Mouse (Mus musculus): ENCODE results near the gene Gng12. TPM values are rescaled to one million over a fixed set of nuclear protein-coding genes. Genes with fewer than 3 reads are reported as not detected.
"Not testable (repeated sequence)": the region's sequence is repeated elsewhere in the genome, so short reads cannot be mapped to it uniquely, and the experiment has no call there.

Gng12 gene
- polyA plus RNA-seq, 1 experiment from 2014 or later: 29.1 TPM

- H3K4me3 ChIP-seq (replicated peaks; ENCODE audit: low read length); H3K4me1 ChIP-seq (replicated peaks; ENCODE audit: control insufficient read depth, insufficient read depth, low read length); H3K9me3 ChIP-seq (ENCODE audit: control insufficient read depth, low read length); H3K4me2 ChIP-seq (ENCODE audit: low read length); H3K27me3 ChIP-seq (replicated peaks; ENCODE audit: control insufficient read depth, insufficient read depth, low read length); H3K27ac ChIP-seq (ENCODE audit: low read length); H3K9ac ChIP-seq (replicated peaks; ENCODE audit: low read depth, low read length); H3K36me3 ChIP-seq (ENCODE audit: control insufficient read depth, insufficient read depth): not testable (repeated sequence)
- 76% methylated on average over 7 of the region's 7 CpGs for WGBS
- peak; percentile 33; the same call in 1 of the 2 replicates for ATAC-seq
Observed at GRCm38 (mm10) chr6:67019001-67019400, 122.8 kb downstream of the Gng12 start.

- WGBS: 82% methylated on average over 5 of the region's 5 CpGs
Observed at GRCm38 (mm10) chr6:67021308-67021707, 125.1 kb downstream of the Gng12 start.

GRCm38 (mm10) chr6:67023729-67024128 lies 127.5 kb downstream of the Gng12 start:
- no peak overlapping the region for H3K4me3 ChIP-seq (replicated peaks; ENCODE audit: low read length)
- H3K9me3 ChIP-seq (ENCODE audit: control insufficient read depth, low read length): no peaks in the 10 kb centered on the region
- 83% methylated on average over 4 of the region's 4 CpGs for WGBS
- no peak overlapping the region for H3K9ac ChIP-seq (replicated peaks; ENCODE audit: low read depth, low read length)
- H3K27ac ChIP-seq (ENCODE audit: low read length): no peak overlapping the region
- no peak overlapping the region for H3K4me2 ChIP-seq (ENCODE audit: low read length)
- no peak for ATAC-seq
- no peaks in the 10 kb centered on the region for H3K4me1 ChIP-seq (replicated peaks; ENCODE audit: control insufficient read depth, insufficient read depth, low read length)
- H3K36me3 ChIP-seq (ENCODE audit: control insufficient read depth, insufficient read depth): no peaks in the 10 kb centered on the region
- H3K27me3 ChIP-seq (replicated peaks; ENCODE audit: control insufficient read depth, insufficient read depth, low read length): no peaks in the 10 kb centered on the region

More at GRCm38 (mm10) chr6:67021308-67021707, 125.1 kb downstream of the Gng12 start:
- no peak for ATAC-seq
- no peaks in the 10 kb centered on the region for H3K9me3 ChIP-seq (ENCODE audit: control insufficient read depth, low read length)
- H3K4me1 ChIP-seq (replicated peaks; ENCODE audit: control insufficient read depth, insufficient read depth, low read length): no peaks in the 10 kb centered on the region
- no peaks in the 10 kb centered on the region for H3K27me3 ChIP-seq (replicated peaks; ENCODE audit: control insufficient read depth, insufficient read depth, low read length)
- H3K27ac ChIP-seq (ENCODE audit: low read length): no peak overlapping the region
- no peak overlapping the region for H3K4me2 ChIP-seq (ENCODE audit: low read length)
- no peak overlapping the region for H3K4me3 ChIP-seq (replicated peaks; ENCODE audit: low read length)
- H3K36me3 ChIP-seq (ENCODE audit: control insufficient read depth, insufficient read depth): no peaks in the 10 kb centered on the region
- H3K9ac ChIP-seq (replicated peaks; ENCODE audit: low read depth, low read length): no peak overlapping the region

- H3K27ac ChIP-seq (ENCODE audit: low read length): no peak overlapping the region
- no peaks in the 10 kb centered on the region for H3K9me3 ChIP-seq (ENCODE audit: control insufficient read depth, low read length)
- no peaks in the 10 kb centered on the region for H3K27me3 ChIP-seq (replicated peaks; ENCODE audit: control insufficient read depth, insufficient read depth, low read length)
- no peak for ATAC-seq
- H3K9ac ChIP-seq (replicated peaks; ENCODE audit: low read depth, low read length): no peak overlapping the region
- H3K4me3 ChIP-seq (replicated peaks; ENCODE audit: low read length): no peak overlapping the region
- WGBS: 59% methylated on average over 3 of the region's 3 CpGs
- H3K4me1 ChIP-seq (replicated peaks; ENCODE audit: control insufficient read depth, insufficient read depth, low read length): no peaks in the 10 kb centered on the region
- H3K4me2 ChIP-seq (ENCODE audit: low read length): no peak overlapping the region
- H3K36me3 ChIP-seq (ENCODE audit: control insufficient read depth, insufficient read depth): no peaks in the 10 kb centered on the region
Observed at GRCm38 (mm10) chr6:67026661-67027060, 130.5 kb downstream of the Gng12 start.

GRCm38 (mm10) chr6:67027438-67028142 lies 131.4 kb downstream of the Gng12 start:
- Histone ChIP-seq H3K36me3 (ENCODE audit: control insufficient read depth, insufficient read depth) (no peaks in the 10 kb centered on the region), H3K4me2 (ENCODE audit: low read length) (no peak overlapping the region), H3K27me3 (replicated peaks; ENCODE audit: control insufficient read depth, insufficient read depth, low read length) (no peaks in the 10 kb centered on the region), H3K4me3 (replicated peaks; ENCODE audit: low read length) (no peak overlapping the region), H3K27ac (ENCODE audit: low read length) (no peak overlapping the region), H3K4me1 (replicated peaks; ENCODE audit: control insufficient read depth, insufficient read depth, low read length) (no peaks in the 10 kb centered on the region), H3K9me3 (ENCODE audit: control insufficient read depth, low read length) (no peaks in the 10 kb centered on the region), H3K9ac (replicated peaks; ENCODE audit: low read depth, low read length) (no peak overlapping the region)
- WGBS: 75% methylated on average over 9 of the region's 9 CpGs
- no peak for ATAC-seq

- 40% methylated on average over 5 of the region's 5 CpGs for WGBS
- Histone ChIP-seq H3K27ac (ENCODE audit: low read length) (no peak overlapping the region), H3K27me3 (replicated peaks; ENCODE audit: control insufficient read depth, insufficient read depth, low read length) (no peaks in the 10 kb centered on the region), H3K9me3 (ENCODE audit: control insufficient read depth, low read length) (no peaks in the 10 kb centered on the region), H3K4me3 (replicated peaks; ENCODE audit: low read length) (no peak overlapping the region), H3K4me1 (replicated peaks; ENCODE audit: control insufficient read depth, insufficient read depth, low read length) (peaks cover 2% of the 10 kb centered on the region), H3K9ac (replicated peaks; ENCODE audit: low read depth, low read length) (no peak overlapping the region), H3K4me2 (ENCODE audit: low read length) (no peak overlapping the region), H3K36me3 (ENCODE audit: control insufficient read depth, insufficient read depth) (no peaks in the 10 kb centered on the region)
- no peak for ATAC-seq
Observed at GRCm38 (mm10) chr6:67029312-67029950, 133.2 kb downstream of the Gng12 start.

GRCm38 (mm10) chr6:67029987-67030386 lies 133.8 kb downstream of the Gng12 start:
- 20% methylated on average over 3 of the region's 3 CpGs for WGBS
- H3K4me2 ChIP-seq (ENCODE audit: low read length): no peak overlapping the region

GRCm38 (mm10) chr6:67030416-67030815 lies 134.2 kb downstream of the Gng12 start:
- Histone ChIP-seq H3K27me3 (replicated peaks; ENCODE audit: control insufficient read depth, insufficient read depth, low read length) (no peaks in the 10 kb centered on the region), H3K4me3 (replicated peaks; ENCODE audit: low read length) (no peak overlapping the region), H3K27ac (ENCODE audit: low read length) (no peak overlapping the region), H3K9ac (replicated peaks; ENCODE audit: low read depth, low read length) (no peak overlapping the region), H3K36me3 (ENCODE audit: control insufficient read depth, insufficient read depth) (no peaks in the 10 kb centered on the region), H3K9me3 (ENCODE audit: control insufficient read depth, low read length) (no peaks in the 10 kb centered on the region), H3K4me1 (replicated peaks; ENCODE audit: control insufficient read depth, insufficient read depth, low read length) (peaks cover 6% of the 10 kb centered on the region), H3K4me2 (ENCODE audit: low read length) (no peak overlapping the region)
- no peak for ATAC-seq
- WGBS: 6% methylated on average over 2 of the region's 2 CpGs

More at GRCm38 (mm10) chr6:67029987-67030386, 133.8 kb downstream of the Gng12 start:
- Histone ChIP-seq H3K36me3 (ENCODE audit: control insufficient read depth, insufficient read depth) (no peaks in the 10 kb centered on the region), H3K9me3 (ENCODE audit: control insufficient read depth, low read length) (no peaks in the 10 kb centered on the region), H3K27ac (ENCODE audit: low read length) (no peak overlapping the region), H3K4me1 (replicated peaks; ENCODE audit: control insufficient read depth, insufficient read depth, low read length) (peaks cover 6% of the 10 kb centered on the region), H3K27me3 (replicated peaks; ENCODE audit: control insufficient read depth, insufficient read depth, low read length) (no peaks in the 10 kb centered on the region), H3K9ac (replicated peaks; ENCODE audit: low read depth, low read length) (no peak overlapping the region), H3K4me3 (replicated peaks; ENCODE audit: low read length) (no peak overlapping the region)
- ATAC-seq: no peak

- WGBS: 27% methylated on average over 5 of the region's 5 CpGs
- Histone ChIP-seq H3K9me3 (ENCODE audit: control insufficient read depth, low read length) (no peaks in the 10 kb centered on the region), H3K4me2 (ENCODE audit: low read length) (no peak overlapping the region), H3K4me3 (replicated peaks; ENCODE audit: low read length) (no peak overlapping the region), H3K36me3 (ENCODE audit: control insufficient read depth, insufficient read depth) (no peaks in the 10 kb centered on the region), H3K27me3 (replicated peaks; ENCODE audit: control insufficient read depth, insufficient read depth, low read length) (no peaks in the 10 kb centered on the region), H3K4me1 (replicated peaks; ENCODE audit: control insufficient read depth, insufficient read depth, low read length) (peaks cover 10% of the 10 kb centered on the region), H3K9ac (replicated peaks; ENCODE audit: low read depth, low read length) (no peak overlapping the region), H3K27ac (ENCODE audit: low read length) (no peak overlapping the region)
- no peak for ATAC-seq
Observed at GRCm38 (mm10) chr6:67030846-67031245, 134.6 kb downstream of the Gng12 start.

Data from forebrain, embryonic 16.5 days (tissue).